Mouse (Mus musculus): ENCODE measurements at regions not wholly inside any gene's neighbourhood (a gene's known extent, or its start where the extent isn't known, plus 50 kb on each side); places are given as distances from the start of the nearest gene placed in this dataset.

- no peaks in the 10 kb centered on the region for H3K27me3 ChIP-seq (replicated peaks)
- no peak overlapping the region for H3K9ac ChIP-seq (ENCODE audit: insufficient read depth, low read depth)
- no peaks in the 10 kb centered on the region for H3K79me2 ChIP-seq (replicated peaks; ENCODE audit: control insufficient read depth, extremely low read depth, insufficient read depth, poor library complexity, severe bottlenecking)
- in situ Hi-C loops (cut with MboI; ENCODE audit: low pct_ligation_motif_present, low pct_unique_long_range_greater_than_20kb, low sequenced_read_pairs) (no loop called here), dilution Hi-C loops (cut with MboI; ENCODE audit: extremely low pct_ligation_motif_present, extremely low pct_unique_long_range_greater_than_20kb, low sequenced_read_pairs) (no loop called here)
- H3K36me3 ChIP-seq (replicated peaks in 1 of 2; ENCODE audit: control insufficient read depth in 1 of 2, insufficient read depth in 1 of 2, low read length in 1 of 2) = no peaks in the 10 kb centered on the region
- H3K27ac ChIP-seq (ENCODE audit: insufficient read depth, low read depth) = no peak overlapping the region
- peak; percentile 2 for DNase-seq (ENCODE audit: extremely low read depth)
- TF ChIP-seq KAT2A (IDR thresholded peaks at IDR 0.05; ENCODE audit: insufficient replicate concordance, low read length) (no peak), ZKSCAN1 (IDR thresholded peaks at IDR 0.05; ENCODE audit: borderline replicate concordance, low read depth, low read length) (no peak), MAX (IDR thresholded peaks at IDR 0.05; ENCODE audit: low read length) (no peak), RAD21 (IDR thresholded peaks at IDR 0.05; ENCODE audit: low read depth, low read length) (peak; percentile 20), ZMIZ1 (IDR thresholded peaks at IDR 0.05; ENCODE audit: low read depth, low read length) (no peak), ZNF384 (IDR thresholded peaks at IDR 0.05; ENCODE audit: low read depth, low read length) (no peak), CTCF (conservative IDR thresholded peaks at IDR 0.05 in 1 of 2, IDR thresholded peaks at IDR 0.05 in 1 of 2; ENCODE audit: low read depth in 2 of 2, low read length in 2 of 2) (peak in 1 of 2 experiments; percentile 39; a peak in 2 of 4 replicates), E2F4 (IDR thresholded peaks at IDR 0.05; ENCODE audit: insufficient replicate concordance, low read depth, low read length) (no peak), TBP (conservative IDR thresholded peaks at IDR 0.05; ENCODE audit: low read depth, low read length) (no peak), CHD2 (IDR thresholded peaks at IDR 0.05; ENCODE audit: low read length) (no peak), PAX5 (IDR thresholded peaks at IDR 0.05; ENCODE audit: low read length) (no peak), USF2 (conservative IDR thresholded peaks at IDR 0.05; ENCODE audit: low read depth, low read length) (no peak), TCF12 (IDR thresholded peaks at IDR 0.05; ENCODE audit: low read depth, low read length) (no peak), SMC3 (IDR thresholded peaks at IDR 0.05; ENCODE audit: low read depth, low read length) (peak; percentile 38), POLR2A (IDR thresholded peaks at IDR 0.05; ENCODE audit: low read depth, low read length) (no peak), NELFE (IDR thresholded peaks at IDR 0.05; ENCODE audit: low read depth, low read length) (no peak), RCOR1 (conservative IDR thresholded peaks at IDR 0.05; ENCODE audit: low read depth, low read length) (no peak)
- no peak overlapping the region for H3K4me2 ChIP-seq (ENCODE audit: insufficient read depth, low read depth, poor library complexity, severe bottlenecking)
- no peaks in the 10 kb centered on the region for H3K4me1 ChIP-seq (ENCODE audit: control insufficient read depth in 1 of 2, insufficient read depth in 2 of 2)
- H3K4me3 ChIP-seq (replicated peaks in 1 of 3; ENCODE audit: low read depth in 2 of 3, low read length in 2 of 3, poor library complexity in 1 of 3) = no peak overlapping the region
- H3K9me3 ChIP-seq (replicated peaks; ENCODE audit: low read length) = no peaks in the 10 kb centered on the region
Observed at GRCm38 (mm10) chr7:115373781-115374533, 630.5 kb downstream of the Insc start.

GRCm38 (mm10) chr7:115376067-115376466 is 632.6 kb downstream of the Insc start:
- no peaks in the 10 kb centered on the region for H3K36me3 ChIP-seq (replicated peaks in 1 of 2; ENCODE audit: control insufficient read depth in 1 of 2, insufficient read depth in 1 of 2, low read length in 1 of 2)
- DNase-seq (ENCODE audit: extremely low read depth) = no peak
- no peaks in the 10 kb centered on the region for H3K4me1 ChIP-seq (ENCODE audit: control insufficient read depth in 1 of 2, insufficient read depth in 2 of 2)
- no peak overlapping the region for H3K4me3 ChIP-seq (replicated peaks in 1 of 3; ENCODE audit: low read depth in 2 of 3, low read length in 2 of 3, poor library complexity in 1 of 3)
- no peaks in the 10 kb centered on the region for H3K79me2 ChIP-seq (replicated peaks; ENCODE audit: control insufficient read depth, extremely low read depth, insufficient read depth, poor library complexity, severe bottlenecking)
- no peak for TF ChIP-seq KAT2A (IDR thresholded peaks at IDR 0.05; ENCODE audit: insufficient replicate concordance, low read length)
- no peak for TF ChIP-seq NRF1 (IDR thresholded peaks at IDR 0.05; ENCODE audit: low read depth, low read length)
- TF ChIP-seq MAFK (IDR thresholded peaks at IDR 0.05; ENCODE audit: insufficient replicate concordance, low read length) = no peak
- no peak for TF ChIP-seq SIN3A (IDR thresholded peaks at IDR 0.05; ENCODE audit: low read length)
- TF ChIP-seq JUN (IDR thresholded peaks at IDR 0.05; ENCODE audit: insufficient read depth, low read depth, low read length) = no peak
- no peak for TF ChIP-seq UBTF (IDR thresholded peaks at IDR 0.05; ENCODE audit: low read depth, low read length)
- no peak for TF ChIP-seq ZNF384 (IDR thresholded peaks at IDR 0.05; ENCODE audit: low read depth, low read length)
- TF ChIP-seq MXI1 (IDR thresholded peaks at IDR 0.05; ENCODE audit: low read depth, low read length) = no peak
- TF ChIP-seq ZMIZ1 (IDR thresholded peaks at IDR 0.05; ENCODE audit: low read depth, low read length) = no peak
- TF ChIP-seq SMC3 (IDR thresholded peaks at IDR 0.05; ENCODE audit: low read depth, low read length) = no peak
- no peak for TF ChIP-seq TCF12 (IDR thresholded peaks at IDR 0.05; ENCODE audit: low read depth, low read length)
- no peak for TF ChIP-seq USF2 (conservative IDR thresholded peaks at IDR 0.05; ENCODE audit: low read depth, low read length)
- no peak for TF ChIP-seq GABPA (IDR thresholded peaks at IDR 0.05; ENCODE audit: insufficient replicate concordance, low read depth, low read length)
- no peak for TF ChIP-seq ZKSCAN1 (IDR thresholded peaks at IDR 0.05; ENCODE audit: borderline replicate concordance, low read depth, low read length)
- no peak for TF ChIP-seq EP300 (IDR thresholded peaks at IDR 0.05; ENCODE audit: low read length)
- in situ Hi-C loops (cut with MboI; ENCODE audit: low pct_ligation_motif_present, low pct_unique_long_range_greater_than_20kb, low sequenced_read_pairs) = no loop called here
- H3K27me3 ChIP-seq (replicated peaks) = no peaks in the 10 kb centered on the region
- H3K9ac ChIP-seq (ENCODE audit: insufficient read depth, low read depth) = no peak overlapping the region
- dilution Hi-C loops (cut with MboI; ENCODE audit: extremely low pct_ligation_motif_present, extremely low pct_unique_long_range_greater_than_20kb, low sequenced_read_pairs) = no loop called here
- H3K27ac ChIP-seq (ENCODE audit: insufficient read depth, low read depth) = no peak overlapping the region
- no peak overlapping the region for H3K4me2 ChIP-seq (ENCODE audit: insufficient read depth, low read depth, poor library complexity, severe bottlenecking)
- H3K9me3 ChIP-seq (replicated peaks; ENCODE audit: low read length) = no peaks in the 10 kb centered on the region

Measured in CH12.LX (cell line).